In genomic region chr4:41129836-41130235, GRCm38 (mm10) we compare ENCODE assay signal across 20 mouse cellular contexts. TPM values are rescaled to one million over a fixed set of nuclear protein-coding genes. Genes with fewer than 3 reads are reported as not detected.
DNase-seq lines count a peak whose midpoint lies in the region; ATAC-seq and TF ChIP-seq lines count a peak whose summit lies in the region.
"Had no signal": no experiment of that assay in that cellular context is flagged by ENCODE, and none has a peak within 500 bp of the region (broad histone marks: within the 10 kb centered on the region; RNA-seq: fewer than 3 reads in every experiment).

No protein-coding gene starts in this region.

- peak overlapping the region; percentile 51; the same call in 1 of the 2 replicates for H3K27ac ChIP-seq in gastrocnemius, adult 2 months
- H3K27ac ChIP-seq in stomach, embryonic 15.5 days = no peak overlapping the region
- no peak overlapping the region for H3K27ac ChIP-seq in stomach, postnatal 0 days (replicated peaks)
- H3K27ac ChIP-seq in liver, embryonic 13.5 days = peak overlapping the region; percentile 96
- H3K27ac ChIP-seq: embryonic facial prominence, embryonic 13.5 days; forebrain, embryonic 10.5 days; heart, embryonic 13.5 days; hindbrain, postnatal 0 days; kidney, postnatal 0 days; layer of hippocampus, adult 2 months; limb, embryonic 10.5 days; midbrain, embryonic 10.5 days had no signal

- TF ChIP-seq EP300 in stomach, postnatal 0 days (optimal IDR thresholded peaks at IDR 0.05) = no peak

- H3K4me2 ChIP-seq in stomach, embryonic 15.5 days = no peak overlapping the region
- no peak overlapping the region for H3K4me2 ChIP-seq in stomach, postnatal 0 days (replicated peaks; ENCODE audit: low read depth)
- peak overlapping the region; percentile 61 for H3K4me2 ChIP-seq in liver, embryonic 13.5 days
- H3K4me2 ChIP-seq: embryonic facial prominence, embryonic 13.5 days; heart, embryonic 13.5 days had no signal

- H3K4me3 ChIP-seq in gastrocnemius, adult 2 months = no peak overlapping the region
- no peak overlapping the region for H3K4me3 ChIP-seq in stomach, embryonic 15.5 days (replicated peaks)
- H3K4me3 ChIP-seq in stomach, postnatal 0 days (ENCODE audit: low read depth, low read length) = no peak overlapping the region
- H3K4me3 ChIP-seq in liver, embryonic 13.5 days (replicated peaks) = peak overlapping the region; percentile 25
- H3K4me3 ChIP-seq: embryonic facial prominence, embryonic 13.5 days; forebrain, embryonic 10.5 days; heart, embryonic 13.5 days; layer of hippocampus, adult 2 months; limb, embryonic 10.5 days; midbrain, embryonic 10.5 days had no signal

- no peaks in the 10 kb centered on the region for H3K4me1 ChIP-seq in stomach, embryonic 15.5 days
- H3K4me1 ChIP-seq in stomach, postnatal 0 days (replicated peaks; ENCODE audit: control insufficient read depth, insufficient read depth) = no peaks in the 10 kb centered on the region
- peaks cover 54% of the 10 kb centered on the region for H3K4me1 ChIP-seq in liver, embryonic 13.5 days (replicated peaks)

- H3K36me3 ChIP-seq in stomach, embryonic 15.5 days = no peaks in the 10 kb centered on the region
- H3K36me3 ChIP-seq in stomach, postnatal 0 days (ENCODE audit: control insufficient read depth, insufficient read depth, low read length) = no peaks in the 10 kb centered on the region
- H3K36me3 ChIP-seq in liver, embryonic 13.5 days = no peaks in the 10 kb centered on the region
- H3K36me3 ChIP-seq: embryonic facial prominence, embryonic 13.5 days; forebrain, embryonic 10.5 days; heart, embryonic 13.5 days; limb, embryonic 10.5 days; midbrain, embryonic 10.5 days had no signal

- no peaks in the 10 kb centered on the region for H3K9me3 ChIP-seq in stomach, embryonic 15.5 days
- H3K9me3 ChIP-seq in stomach, postnatal 0 days (ENCODE audit: control insufficient read depth, low read length) = no peaks in the 10 kb centered on the region
- no peaks in the 10 kb centered on the region for H3K9me3 ChIP-seq in liver, embryonic 13.5 days (replicated peaks)
- H3K9me3 ChIP-seq: embryonic facial prominence, embryonic 13.5 days; forebrain, embryonic 10.5 days; heart, embryonic 13.5 days; limb, embryonic 10.5 days; midbrain, embryonic 10.5 days had no signal

- WGBS in stomach, embryonic 15.5 days = 84% methylated on average over 3 of the region's 3 CpGs
- WGBS in stomach, postnatal 0 days = 78% methylated on average over 3 of the region's 3 CpGs
- 39% methylated on average over 3 of the region's 3 CpGs for WGBS in liver, embryonic 13.5 days (ENCODE audit: insufficient replicate concordance)

- no peak for DNase-seq in gastrocnemius, adult 2 months
- no peak for DNase-seq in gastrocnemius, postnatal 10 days
- DNase-seq in stomach, postnatal 0 days (ENCODE audit: low spot score) = no peak
- peak; percentile 67 for DNase-seq in liver, embryonic 13.5 days
- DNase-seq in left cerebral cortex, postnatal 4 days = no peak
- no peak for DNase-seq in adrenal gland, postnatal 4 days (ENCODE audit: low spot score in 2 of 2)
- no peak for DNase-seq in adrenal gland, postnatal 36 days

- no peak for TF ChIP-seq CTCF in gastrocnemius, adult 2 months (IDR thresholded peaks at IDR 0.05)
- no peak for TF ChIP-seq CTCF in stomach, postnatal 0 days (IDR thresholded peaks at IDR 0.05; ENCODE audit: low read depth)

- intact Hi-C loops in gastrocnemius, adult 2 months (cut with DNase I) = loop anchor here (1.0 to 5.0 kb wide), 3 partner anchors 36 to 262 kb away; partner anchors contain the start of gene Ubap2
- intact Hi-C loops in left cerebral cortex, postnatal 4 days (cut with DNase I) = no loop called here

- peak; percentile 78; the same call in 1 of the 2 replicates for ATAC-seq in stomach, embryonic 15.5 days (ENCODE audit: insufficient read depth, low FRiP score, low read depth)
- ATAC-seq in stomach, postnatal 0 days (ENCODE audit: low FRiP score, low TSS enrichment) = no peak
- ATAC-seq in liver, embryonic 13.5 days (ENCODE audit: low read depth) = peak; percentile 90
- ATAC-seq: hindbrain, postnatal 0 days; Patski had no signal

- H3K9ac ChIP-seq in stomach, embryonic 15.5 days = no peak overlapping the region
- no peak overlapping the region for H3K9ac ChIP-seq in stomach, postnatal 0 days (ENCODE audit: low read length)
- H3K9ac ChIP-seq in liver, embryonic 13.5 days = peak overlapping the region; percentile 71
- H3K9ac ChIP-seq: embryonic facial prominence, embryonic 13.5 days; forebrain, postnatal 0 days; heart, embryonic 13.5 days had no signal

- H3K27me3 ChIP-seq in stomach, embryonic 15.5 days (replicated peaks) = no peaks in the 10 kb centered on the region
- no peaks in the 10 kb centered on the region for H3K27me3 ChIP-seq in stomach, postnatal 0 days (ENCODE audit: control insufficient read depth, insufficient read depth, low read length)
- no peaks in the 10 kb centered on the region for H3K27me3 ChIP-seq in liver, embryonic 13.5 days
- H3K27me3 ChIP-seq: embryonic facial prominence, embryonic 13.5 days; heart, embryonic 13.5 days; Patski had no signal

RNA-seq across cellular contexts. Expression of gene Nol6, which starts 5.6 kb away (rescaled TPM):
- total RNA-seq in gastrocnemius, adult 2 months (2021) = 10 to 100 TPM; 13.9 to 17.5 TPM
- total RNA-seq in gastrocnemius, postnatal 10 days (2021) = 10 to 100 TPM; 16.9 to 18.8 TPM
- 20.1 and 25.2 TPM in 2 replicates for polyA plus RNA-seq in stomach, embryonic 15.5 days (2015; fragmentation: Nextera tagmentation; extraction: Ambion mirVana)
- polyA plus RNA-seq in stomach, postnatal 0 days (2015; fragmentation: Nextera tagmentation; extraction: Ambion mirVana) = 9.5 and 10.9 TPM in 2 replicates
- polyA plus RNA-seq in liver, embryonic 13.5 days (2015; fragmentation: Nextera tagmentation; extraction: Ambion mirVana) = 11.6 and 15.2 TPM in 2 replicates
- 10 to 100 TPM; 83.6 to 85.6 TPM for total RNA-seq in left cerebral cortex, postnatal 4 days (2021)
- total RNA-seq in adrenal gland, postnatal 4 days (2021) = 10 to 100 TPM; 54.9 to 56.2 TPM
- total RNA-seq in adrenal gland, postnatal 36 days (2021) = 10 to 100 TPM; 58.0 to 61.8 TPM

RNA-seq across cellular contexts. Expression of gene Ube2r2, which starts 5.7 kb away (rescaled TPM):
- total RNA-seq in gastrocnemius, adult 2 months (2021) = 100 to 1,000 TPM; 152 to 193 TPM
- 10 to 100 TPM; 85.3 to 85.8 TPM for total RNA-seq in gastrocnemius, postnatal 10 days (2021)
- polyA plus RNA-seq in stomach, embryonic 15.5 days (2015; fragmentation: Nextera tagmentation; extraction: Ambion mirVana) = 67.0 and 68.6 TPM in 2 replicates
- polyA plus RNA-seq in stomach, postnatal 0 days (2015; fragmentation: Nextera tagmentation; extraction: Ambion mirVana) = 76.3 and 89.0 TPM in 2 replicates
- polyA plus RNA-seq in liver, embryonic 13.5 days (2015; fragmentation: Nextera tagmentation; extraction: Ambion mirVana) = 38.9 and 39.9 TPM in 2 replicates
- 100 to 1,000 TPM; 101 to 103 TPM for total RNA-seq in left cerebral cortex, postnatal 4 days (2021)
- 100 to 1,000 TPM; 123 to 128 TPM for total RNA-seq in adrenal gland, postnatal 4 days (2021)
- 100 to 1,000 TPM; 103 to 115 TPM for total RNA-seq in adrenal gland, postnatal 36 days (2021)

RNA-seq across cellular contexts. Expression of gene Aqp3, which starts 31.9 kb away (rescaled TPM):
- total RNA-seq in gastrocnemius, adult 2 months (2021) = not detected
- not detected for total RNA-seq in gastrocnemius, postnatal 10 days (2021)
- 44.5 and 73.3 TPM in 2 replicates for polyA plus RNA-seq in stomach, embryonic 15.5 days (2015; fragmentation: Nextera tagmentation; extraction: Ambion mirVana)
- polyA plus RNA-seq in stomach, postnatal 0 days (2015; fragmentation: Nextera tagmentation; extraction: Ambion mirVana) = 202 and 227 TPM in 2 replicates
- polyA plus RNA-seq in liver, embryonic 13.5 days (2015; fragmentation: Nextera tagmentation; extraction: Ambion mirVana) = 13.8 and 14.7 TPM in 2 replicates
- under 1 TPM in 1 of 2 experiments, not detected in 1; 0.20 TPM for total RNA-seq in left cerebral cortex, postnatal 4 days (2021)
- total RNA-seq in adrenal gland, postnatal 4 days (2021) = 10 to 100 TPM in 1 of 2 experiments, under 1 TPM in 1; 0.51 to 14.1 TPM
- total RNA-seq in adrenal gland, postnatal 36 days (2021) = under 1 TPM in 1 of 2 experiments, not detected in 1; 0.23 TPM
- total RNA-seq: forebrain, postnatal 0 days; hematopoietic stem cell, adult 5-6 weeks; layer of hippocampus, adult 2 months had no signal
- polyA plus RNA-seq: cortical plate, adult 2 months had no signal

Comparison
In these comparisons a context has a peak if more than half of its experiments do, and no peak if none do; other contexts are left out.
1. H3K27ac ChIP-seq: peak in gastrocnemius, adult 2 months (single experiment) and liver, embryonic 13.5 days (single experiment); none in stomach, embryonic 15.5 days (single experiment) and stomach, postnatal 0 days (single experiment).